39 mouse cellular contexts compared by ENCODE assay signal in genomic region chr7:43654519-43654918, GRCm38 (mm10). TPM values are rescaled to one million over a fixed set of nuclear protein-coding genes. Genes with fewer than 3 reads are reported as not detected.
A peak's percentile ranks its signal among the peaks of the same experiment; 100 is the strongest.
DNase-seq lines count a peak whose midpoint lies in the region; ATAC-seq lines count a peak whose summit lies in the region.
"Had no signal": no experiment of that assay in that cellular context is flagged by ENCODE, and none has a peak within 500 bp of the region (broad histone marks: within the 10 kb centered on the region; RNA-seq: fewer than 3 reads in every experiment).

No protein-coding gene starts in this region.

- no peak for ATAC-seq in kidney, embryonic 16.5 days (ENCODE audit: low FRiP score, low TSS enrichment)
- ATAC-seq: forebrain, embryonic 13.5 days; hindbrain, embryonic 16.5 days; midbrain, embryonic 13.5 days had no signal

- 0% methylated on average over 3 of the region's 3 CpGs for WGBS in macrophage (ENCODE audit: missing documents)
- WGBS in kidney, embryonic 16.5 days, result 85% methylated on average over 3 of the region's 3 CpGs

- H3K9me3 ChIP-seq in kidney, embryonic 16.5 days (ENCODE audit: low read length), result no peaks in the 10 kb centered on the region
- H3K9me3 ChIP-seq: forebrain, embryonic 13.5 days; G1E; kidney, embryonic 15.5 days; liver, embryonic 15.5 days had no signal

- H3K79me2 ChIP-seq in macrophage (ENCODE audit: inconsistent target), result no peaks in the 10 kb centered on the region

- H3K4me2 ChIP-seq in kidney, embryonic 16.5 days (replicated peaks; ENCODE audit: low read depth, low read length), result no peak overlapping the region
- H3K4me2 ChIP-seq: forebrain, embryonic 13.5 days; heart, embryonic 12.5 days; kidney, embryonic 15.5 days; limb, embryonic 13.5 days; midbrain, embryonic 13.5 days had no signal

- no peaks in the 10 kb centered on the region for H3K36me3 ChIP-seq in macrophage (ENCODE audit: inconsistent target)
- no peaks in the 10 kb centered on the region for H3K36me3 ChIP-seq in kidney, embryonic 16.5 days (ENCODE audit: insufficient read depth, low read length)
- H3K36me3 ChIP-seq: G1E; heart, embryonic 12.5 days; kidney, embryonic 15.5 days; limb, embryonic 13.5 days; liver, embryonic 15.5 days; midbrain, embryonic 13.5 days had no signal

- peak overlapping the region; percentile 33; the same call in 1 of the 2 replicates for H3K27ac ChIP-seq in brown adipose tissue, adult 24 weeks (replicated peaks; ENCODE audit: low read depth, low read length)
- peak overlapping the region; percentile 27; the same call in 1 of the 2 replicates for H3K27ac ChIP-seq in macrophage
- no peak overlapping the region for H3K27ac ChIP-seq in kidney, embryonic 16.5 days (ENCODE audit: low read length)
- H3K27ac ChIP-seq: forebrain, embryonic 13.5 days; kidney, embryonic 15.5 days; layer of hippocampus, adult 2 months; limb, embryonic 13.5 days; liver, embryonic 15.5 days; midbrain, embryonic 13.5 days had no signal

- no peak overlapping the region for H3K9ac ChIP-seq in kidney, embryonic 16.5 days (replicated peaks; ENCODE audit: low read length)
- H3K9ac ChIP-seq: forebrain, embryonic 13.5 days; heart, embryonic 12.5 days; kidney, embryonic 15.5 days; limb, embryonic 13.5 days; liver, embryonic 15.5 days; midbrain, embryonic 13.5 days had no signal

- no peaks in the 10 kb centered on the region for H3K4me1 ChIP-seq in brown adipose tissue, adult 24 weeks (ENCODE audit: control insufficient read depth, insufficient read depth, insufficient read length, low read length)
- H3K4me1 ChIP-seq in kidney, embryonic 16.5 days (ENCODE audit: insufficient read depth, low read length), result no peaks in the 10 kb centered on the region
- H3K4me1 ChIP-seq: forebrain, embryonic 13.5 days; heart, embryonic 12.5 days; kidney, embryonic 15.5 days; limb, embryonic 13.5 days; liver, embryonic 15.5 days; midbrain, embryonic 13.5 days had no signal

- H3K27me3 ChIP-seq in kidney, embryonic 16.5 days (ENCODE audit: insufficient read depth, low read length), result no peaks in the 10 kb centered on the region
- H3K27me3 ChIP-seq: forebrain, embryonic 13.5 days; kidney, embryonic 15.5 days; limb, embryonic 13.5 days; liver, embryonic 15.5 days; midbrain, embryonic 13.5 days had no signal

- peak; percentile 24 for DNase-seq in lung, postnatal 36 days
- no peak for DNase-seq in lung, postnatal 4 days
- no peak for DNase-seq in left cerebral cortex, adult 11 months (ENCODE audit: low spot score)
- no peak for DNase-seq in frontal cortex, adult 2 months (ENCODE audit: extremely low spot score in 1 of 2, low spot score in 1 of 2)
- DNase-seq: adrenal gland, postnatal 14 days; cerebellum, adult 2 months; cerebellum, postnatal 25 days; gastrocnemius, postnatal 25 days; heart, adult 18-20 months; heart, postnatal 4 days; kidney, adult 18-20 months; kidney, postnatal 36 days; retina, postnatal 1 day; right cerebral cortex, postnatal 14 days; thymus, postnatal 14 days had no signal

- H3K4me3 ChIP-seq in brown adipose tissue, adult 24 weeks (ENCODE audit: insufficient read depth, low read depth, low read length), result no peak overlapping the region
- no peak overlapping the region for H3K4me3 ChIP-seq in macrophage (ENCODE audit: inconsistent target)
- no peak overlapping the region for H3K4me3 ChIP-seq in kidney, embryonic 16.5 days (ENCODE audit: low read length)
- H3K4me3 ChIP-seq: forebrain, embryonic 13.5 days; heart, embryonic 12.5 days; kidney, embryonic 15.5 days; layer of hippocampus, adult 2 months; limb, embryonic 13.5 days; liver, embryonic 15.5 days; midbrain, embryonic 13.5 days had no signal

RNA-seq across cellular contexts. Expression of gene Siglece, which starts 5.4 kb away (rescaled TPM):
- 1.3 and 2.7 TPM in 2 replicates for polyA plus RNA-seq in brown adipose tissue, adult 24 weeks (2012; ENCODE audit: insufficient read depth, insufficient read length, missing spikeins)
- 10 to 100 TPM in 13 of 26 experiments, 1 to 10 TPM in 1, under 1 TPM in 8, not detected in 4; 0.41 to 48.0 (median 16.8) TPM for total RNA-seq in macrophage (2018; cell fraction: chromatin; rRNA removed)
- total RNA-seq in macrophage (2018; cell fraction: cytosol; rRNA removed), result 10 to 100 TPM in 13 of 26 experiments, 1 to 10 TPM in 1, under 1 TPM in 12; 0.16 to 64.8 (median 13.7) TPM
- 100 to 1,000 TPM in 1 of 26 experiments, 10 to 100 TPM in 12, 1 to 10 TPM in 3, under 1 TPM in 10; 0.48 to 107 (median 17.0) TPM for total RNA-seq in macrophage (2018; cell fraction: nucleus; rRNA removed)
- 0.73 to 2.4 TPM (median 0.83 TPM) in 3 replicates for polyA plus RNA-seq in macrophage (2018)
- polyA plus RNA-seq in frontal cortex, adult 2 months (2012; rRNA removed), result 0.84 and 1.2 TPM in 2 replicates
- 0.64 and 1.3 TPM in 2 replicates for polyA plus RNA-seq in kidney, embryonic 16.5 days (2015; fragmentation: Nextera tagmentation; extraction: Ambion mirVana)
- polyA plus RNA-seq: embryonic facial prominence, embryonic 11.5 days; G1E had no signal

RNA-seq across cellular contexts. Expression of gene Ctu1, which starts 17.3 kb away (rescaled TPM):
- polyA plus RNA-seq in brown adipose tissue, adult 24 weeks (2012; ENCODE audit: insufficient read depth, insufficient read length, missing spikeins), result 1.7 and 2.5 TPM in 2 replicates
- total RNA-seq in macrophage (2018; cell fraction: chromatin; rRNA removed), result 10 to 100 TPM in 5 of 26 experiments, 1 to 10 TPM in 18, under 1 TPM in 3; 0.69 to 15.7 (median 6.6) TPM
- total RNA-seq in macrophage (2018; cell fraction: cytosol; rRNA removed), result 10 to 100 TPM in 6 of 26 experiments, 1 to 10 TPM in 20; 3.2 to 16.3 (median 8.9) TPM
- 10 to 100 TPM in 11 of 26 experiments, 1 to 10 TPM in 15; 1.5 to 20.2 (median 9.3) TPM for total RNA-seq in macrophage (2018; cell fraction: nucleus; rRNA removed)
- polyA plus RNA-seq in macrophage (2018), result 2.6 to 6.7 TPM (median 4.7 TPM) in 3 replicates
- 9.2 and 9.4 TPM in 2 replicates for polyA plus RNA-seq in frontal cortex, adult 2 months (2012; rRNA removed)
- 15.7 and 19.7 TPM in 2 replicates for polyA plus RNA-seq in kidney, embryonic 16.5 days (2015; fragmentation: Nextera tagmentation; extraction: Ambion mirVana)

RNA-seq across cellular contexts. Expression of gene Ceacam18, which starts 20.0 kb away (rescaled TPM):
- polyA plus RNA-seq in brown adipose tissue, adult 24 weeks (2012; ENCODE audit: insufficient read depth, insufficient read length, missing spikeins), result not detected in 2 replicates
- total RNA-seq in macrophage (2018; cell fraction: chromatin; rRNA removed), result not detected
- total RNA-seq in macrophage (2018; cell fraction: cytosol; rRNA removed), result under 1 TPM in 7 of 26 experiments, not detected in 19; 0.06 to 0.11 (median 0.07) TPM
- total RNA-seq in macrophage (2018; cell fraction: nucleus; rRNA removed), result under 1 TPM in 1 of 26 experiments, not detected in 25; 0.58 TPM
- not detected in 3 replicates for polyA plus RNA-seq in macrophage (2018)
- polyA plus RNA-seq in frontal cortex, adult 2 months (2012; rRNA removed), result not detected in 2 replicates
- not detected in 2 replicates for polyA plus RNA-seq in kidney, embryonic 16.5 days (2015; fragmentation: Nextera tagmentation; extraction: Ambion mirVana)
- total RNA-seq: gastrocnemius, postnatal 25 days; heart, adult 18-20 months; heart, postnatal 4 days; layer of hippocampus, adult 2 months; left cerebral cortex, adult 8-10 months; left cerebral cortex, postnatal 36 days; megakaryocyte-erythroid progenitor cell, adult 5-6 weeks had no signal
- polyA plus RNA-seq: embryonic facial prominence, embryonic 11.5 days; forebrain, embryonic 13.5 days; G1E; heart, embryonic 12.5 days; heart, postnatal 0 days; kidney, embryonic 15.5 days; limb, embryonic 13.5 days; lung, embryonic 16.5 days; midbrain, embryonic 13.5 days; urinary bladder, adult 2 months had no signal

RNA-seq across cellular contexts. Expression of gene Klk14, which starts 35.7 kb away (rescaled TPM):
- polyA plus RNA-seq in brown adipose tissue, adult 24 weeks (2012; ENCODE audit: insufficient read depth, insufficient read length, missing spikeins), result not detected in 2 replicates
- not detected for total RNA-seq in macrophage (2018; cell fraction: chromatin; rRNA removed)
- not detected for total RNA-seq in macrophage (2018; cell fraction: cytosol; rRNA removed)
- total RNA-seq in macrophage (2018; cell fraction: nucleus; rRNA removed), result not detected
- not detected in 3 replicates for polyA plus RNA-seq in macrophage (2018)
- 0.08 TPM in 1 of 2 replicates, not detected in the other for polyA plus RNA-seq in frontal cortex, adult 2 months (2012; rRNA removed)
- not detected in 2 replicates for polyA plus RNA-seq in kidney, embryonic 16.5 days (2015; fragmentation: Nextera tagmentation; extraction: Ambion mirVana)
- total RNA-seq: adrenal gland, postnatal 14 days; G1E; gastrocnemius, postnatal 25 days; heart, postnatal 4 days; layer of hippocampus, adult 2 months; layer of hippocampus, postnatal 14 days; left cerebral cortex, adult 8-10 months; left cerebral cortex, postnatal 36 days; megakaryocyte-erythroid progenitor cell, adult 5-6 weeks had no signal
- polyA plus RNA-seq: cerebellum, adult 2 months; embryonic facial prominence, embryonic 11.5 days; forebrain, embryonic 13.5 days; G1E; heart, embryonic 12.5 days; heart, postnatal 0 days; hindbrain, embryonic 16.5 days; kidney, embryonic 15.5 days; limb, embryonic 13.5 days; liver, embryonic 15.5 days; lung, embryonic 16.5 days; midbrain, embryonic 13.5 days; neural tube, embryonic 14.5 days had no signal

RNA-seq across cellular contexts. Expression of gene Zfp819, which starts 47.5 kb away (rescaled TPM):
- polyA plus RNA-seq in brown adipose tissue, adult 24 weeks (2012; ENCODE audit: insufficient read depth, insufficient read length, missing spikeins), result not detected in 2 replicates
- 1 to 10 TPM in 2 of 26 experiments, under 1 TPM in 6, not detected in 18; 0.29 to 1.4 (median 0.74) TPM for total RNA-seq in macrophage (2018; cell fraction: chromatin; rRNA removed)
- total RNA-seq in macrophage (2018; cell fraction: cytosol; rRNA removed), result under 1 TPM in 10 of 26 experiments, not detected in 16; 0.04 to 0.58 (median 0.12) TPM
- total RNA-seq in macrophage (2018; cell fraction: nucleus; rRNA removed), result 1 to 10 TPM in 2 of 26 experiments, under 1 TPM in 7, not detected in 17; 0.22 to 1.2 (median 0.36) TPM
- not detected in 3 replicates for polyA plus RNA-seq in macrophage (2018)
- 0.11 and 0.16 TPM in 2 replicates for polyA plus RNA-seq in frontal cortex, adult 2 months (2012; rRNA removed)
- polyA plus RNA-seq in kidney, embryonic 16.5 days (2015; fragmentation: Nextera tagmentation; extraction: Ambion mirVana), result 0.06 and 0.24 TPM in 2 replicates
- total RNA-seq: adrenal gland, postnatal 14 days; gastrocnemius, postnatal 25 days; heart, adult 18-20 months; heart, postnatal 4 days; megakaryocyte-erythroid progenitor cell, adult 5-6 weeks had no signal
- polyA plus RNA-seq: G1E; heart, embryonic 12.5 days; heart, postnatal 0 days; intestine, embryonic 14.5 days; kidney, embryonic 15.5 days; liver, embryonic 15.5 days; small intestine, adult 2 months; stomach, embryonic 16.5 days had no signal
